Mouse (Mus musculus) forebrain, embryonic 14.5 days (tissue): ENCODE measurements around the gene Fbxw4. TPM values are rescaled to one million over a fixed set of nuclear protein-coding genes. Genes with fewer than 3 reads are reported as not detected.

Experiments used
- ATAC-seq: fragments of 200-750 bp; cut with Nextera tagmentation; 2 replicates; pipeline ENCODE4 v1.8.0; 2017; ENCODE audit warnings: mild to moderate bottlenecking, moderate library complexity
- DNase-seq: peaks from one replicate; pipeline ENCODE4 v3.0.0-alpha.2; 2015; ENCODE audit warnings: low spot score
- H3K27ac ChIP-seq: fragments of 300-500 bp; sonication (generic); 2 replicates; pipeline ENCODE4 v1.5.1; 2014; ENCODE audit warnings: low read depth, mild to moderate bottlenecking, control low read depth, low read length, moderate library complexity
- H3K27me3 ChIP-seq: fragments of 300-500 bp; sonication (generic); replicated peaks from 2 replicates; pipeline ENCODE4 v1.6.1; 2014; ENCODE audit warnings: low read length, control low read depth, mixed read lengths; ENCODE audit not compliant: control insufficient read depth, insufficient read depth
- H3K36me3 ChIP-seq: fragments of 300-500 bp; sonication (generic); 2 replicates; pipeline ENCODE4 v1.6.1; 2014; ENCODE audit warnings: low read length, control low read depth; ENCODE audit not compliant: control insufficient read depth, insufficient read depth
- H3K4me1 ChIP-seq: fragments of 300-500 bp; sonication (generic); 2 replicates; pipeline ENCODE4 v1.6.1; 2014; ENCODE audit warnings: antibody characterized with exemption, low read length, control low read depth; ENCODE audit not compliant: control insufficient read depth, insufficient read depth
- H3K4me2 ChIP-seq: fragments of 300-500 bp; sonication (generic); 2 replicates; pipeline ENCODE4 v1.6.1; 2014; ENCODE audit warnings: mild to moderate bottlenecking, control low read depth, low read length
- H3K4me3 ChIP-seq: fragments of 300-500 bp; sonication (generic); 2 replicates; pipeline ENCODE4 v1.5.1; 2014; ENCODE audit warnings: low read depth, low read length, control low read depth
- H3K9ac ChIP-seq: fragments of 300-500 bp; sonication (generic); 2 replicates; pipeline ENCODE4 v1.6.1; 2014; ENCODE audit warnings: mild to moderate bottlenecking, low read length, control low read depth, moderate library complexity
- H3K9me3 ChIP-seq: fragments of 300-500 bp; sonication (generic); replicated peaks from 2 replicates; pipeline ENCODE4 v1.6.1; 2016; ENCODE audit warnings: low read length, control low read depth, mixed read lengths; ENCODE audit not compliant: control insufficient read depth
- WGBS: fragments of 180-500 bp; shearing (Covaris S2); extraction: QIAGEN DNeasy Blood & Tissue Kit; methylation state at CpG from one replicate; pipeline ENCODE4 v1.1.7; 2014; 5-methylcytosine and 5-hydroxymethylcytosine counted together
- polyA plus RNA-seq: library from polyadenylated mRNA; unstranded; fragments of >200 nt; fragmentation: Nextera tagmentation; extraction: Ambion mirVana; gene quantifications from 2 replicates; pipeline ENCODE4 v1.2.1, GENCODE M21; 2014

Gene Fbxw4
- polyA plus RNA-seq, 1 experiment from 2014 or later, result 4.7 TPM

DNA sequence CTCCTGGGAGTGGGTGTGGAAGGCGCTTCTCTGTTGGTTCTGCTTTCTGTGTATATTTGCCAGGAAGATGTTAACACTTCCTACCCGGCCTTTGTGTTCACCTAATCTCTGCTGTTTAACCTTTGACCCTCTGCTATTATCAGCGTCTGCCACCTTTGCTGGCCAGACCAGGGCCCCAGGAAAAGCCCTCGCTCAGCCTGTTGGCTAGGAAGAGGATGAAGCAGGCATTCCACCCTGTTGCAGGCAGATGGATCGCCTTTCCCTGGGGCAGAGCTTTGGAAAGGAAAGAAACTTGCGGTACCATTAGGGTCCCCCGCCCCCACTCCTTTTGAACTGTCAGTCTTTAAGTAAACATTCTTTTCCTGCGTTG is 84.5 kb downstream of the Fbxw4 start:
- no peaks in the 10 kb centered on the region for H3K27me3 ChIP-seq
- ATAC-seq (no peak), DNase-seq (no peak)
- no peak overlapping the region for H3K4me2 ChIP-seq
- no peaks in the 10 kb centered on the region for H3K9me3 ChIP-seq
- H3K4me1 ChIP-seq, result no peaks in the 10 kb centered on the region
- H3K27ac ChIP-seq, result no peak overlapping the region
- 19% methylated on average over 8 of the region's 8 CpGs for WGBS
- no peak overlapping the region for H3K4me3 ChIP-seq
- no peak overlapping the region for H3K9ac ChIP-seq
- H3K36me3 ChIP-seq, result peaks cover 35% of the 10 kb centered on the region

DNA sequence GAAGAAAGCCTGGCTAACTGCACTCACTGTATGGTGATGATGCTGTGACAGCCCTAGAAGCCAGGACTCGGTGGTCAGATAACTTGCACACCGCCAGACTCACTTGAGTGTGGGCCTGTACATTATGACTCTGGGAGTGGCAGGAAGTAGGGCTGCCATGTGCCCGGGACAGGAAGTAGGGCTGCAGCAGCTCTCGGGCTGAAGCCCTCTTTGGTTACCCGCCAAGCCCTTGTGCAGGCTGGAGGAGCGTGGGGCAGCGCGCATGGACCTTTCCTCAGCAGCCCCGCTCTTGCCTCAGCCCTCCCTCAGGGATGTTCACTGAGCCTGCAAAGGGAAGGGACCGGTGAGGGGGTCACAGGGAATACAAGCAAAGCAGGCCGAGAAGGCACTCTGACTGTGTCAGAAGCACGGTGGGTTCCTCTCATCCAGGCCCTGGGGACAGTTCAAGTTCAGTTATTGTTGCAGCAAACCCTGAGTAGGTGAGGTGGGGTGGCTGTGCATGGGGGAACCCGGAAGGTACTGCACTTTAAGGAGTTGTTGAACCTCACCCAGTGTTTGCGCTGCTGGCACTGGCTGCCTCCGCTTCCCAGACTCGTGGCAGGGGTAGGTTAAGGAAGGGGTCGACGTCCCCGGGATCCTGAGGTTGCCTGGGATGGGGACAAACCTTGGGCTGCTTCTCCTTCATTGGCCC is 85.0 kb downstream of the Fbxw4 start:
- no peaks in the 10 kb centered on the region for H3K27me3 ChIP-seq
- H3K4me3 ChIP-seq, result no peak overlapping the region
- no peak for ATAC-seq
- DNase-seq, result no peak
- peaks cover 35% of the 10 kb centered on the region for H3K36me3 ChIP-seq
- no peak overlapping the region for H3K4me2 ChIP-seq
- H3K9ac ChIP-seq, result no peak overlapping the region
- no peaks in the 10 kb centered on the region for H3K9me3 ChIP-seq
- H3K27ac ChIP-seq, result no peak overlapping the region
- WGBS, result 58% methylated on average over 19 of the region's 19 CpGs
- H3K4me1 ChIP-seq, result no peaks in the 10 kb centered on the region

DNA sequence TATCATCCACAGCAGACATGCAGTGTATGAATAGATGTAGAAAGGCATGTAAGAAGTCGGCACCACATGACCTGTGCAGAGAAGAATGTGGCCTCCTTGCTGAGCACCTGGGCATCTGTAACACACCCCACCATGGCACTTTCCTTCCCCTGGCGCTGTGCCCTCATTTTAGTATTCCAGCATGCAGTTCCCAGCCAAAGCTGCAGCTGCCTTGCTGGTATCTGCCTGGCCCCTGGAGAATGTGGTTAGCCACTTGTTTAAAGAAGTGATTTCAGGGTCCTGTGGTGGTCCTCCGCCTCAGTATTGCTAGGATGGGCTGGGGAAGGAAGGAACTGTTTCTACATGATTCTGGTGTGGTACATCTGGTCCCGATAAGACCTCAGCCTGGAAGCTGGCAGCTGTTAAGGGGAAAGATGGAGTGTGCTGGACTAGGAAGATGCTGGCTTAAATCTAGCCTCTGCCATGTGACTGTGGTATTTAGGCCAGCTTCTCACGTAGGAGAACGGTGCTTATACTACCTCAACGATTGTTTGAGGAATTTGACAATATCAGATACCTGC is 85.7 kb downstream of the Fbxw4 start:
- Histone ChIP-seq H3K4me3 (no peak overlapping the region), H3K9me3 (no peaks in the 10 kb centered on the region), H3K4me2 (no peak overlapping the region), H3K27me3 (no peaks in the 10 kb centered on the region), H3K36me3 (peaks cover 35% of the 10 kb centered on the region), H3K27ac (no peak overlapping the region), H3K4me1 (no peaks in the 10 kb centered on the region), H3K9ac (no peak overlapping the region)
- DNase-seq (no peak), ATAC-seq (no peak; the same call in 1 of the 2 replicates)
- WGBS, result 82% methylated on average over 7 of the region's 7 CpGs

DNA sequence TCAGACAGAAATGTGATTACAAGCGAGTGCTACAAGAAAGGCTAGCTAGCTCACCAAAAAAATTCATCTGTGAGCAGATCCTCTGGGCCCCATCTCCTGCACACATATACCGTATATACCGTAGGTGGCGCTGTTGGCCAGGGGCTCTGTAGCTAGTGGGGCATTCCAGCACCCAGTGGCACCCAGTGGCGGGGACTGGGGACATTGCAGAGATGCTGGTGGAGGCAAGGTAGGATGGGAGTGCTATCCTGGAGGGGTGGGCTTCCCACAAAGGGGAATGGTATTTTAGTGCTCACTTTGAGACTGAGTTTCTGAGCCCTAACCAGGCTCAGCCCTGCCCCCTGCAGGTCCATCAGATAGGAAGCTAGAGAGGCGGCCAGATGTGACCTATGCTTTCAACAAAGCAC is 86.2 kb downstream of the Fbxw4 start:
- ATAC-seq, result peak; percentile 63

DNA sequence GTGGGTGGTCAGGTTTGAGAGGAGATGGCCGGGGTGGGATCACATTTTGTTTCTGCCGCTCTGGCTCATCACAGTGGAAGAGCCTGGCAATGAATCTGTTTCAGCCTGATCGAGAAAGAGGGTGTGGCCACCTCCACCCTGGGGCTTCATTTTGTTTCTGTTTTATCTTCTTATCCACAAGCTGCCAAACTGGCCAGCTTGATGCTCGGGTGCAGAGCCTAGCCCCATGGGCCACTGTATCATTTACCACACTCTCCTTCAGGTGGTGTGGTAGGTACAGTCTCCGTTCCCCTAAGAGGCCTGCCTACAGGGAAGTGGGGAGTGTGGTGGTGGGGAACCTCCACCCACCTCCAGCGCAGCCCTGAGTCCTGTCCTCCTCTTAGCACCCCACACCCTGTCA is 87.1 kb downstream of the Fbxw4 start:
- 80% methylated on average over 6 of the region's 6 CpGs for WGBS
- 0 out of 2 replicates have a peak, but pooled peaks cover 5% of the 10 kb centered on the region for H3K27me3 ChIP-seq

More for the DNA sequence above, 86.2 kb downstream of the Fbxw4 start:
- 21% methylated on average over 6 of the region's 6 CpGs for WGBS
- no peak overlapping the region for H3K27ac ChIP-seq
- H3K27me3 ChIP-seq, result 0 out of 2 replicates have a peak, but pooled peaks cover 5% of the 10 kb centered on the region
- H3K4me2 ChIP-seq, result no peak overlapping the region
- H3K4me1 ChIP-seq, result no peaks in the 10 kb centered on the region
- H3K4me3 ChIP-seq, result no peak overlapping the region
- DNase-seq, result peak; percentile 76
- peaks cover 37% of the 10 kb centered on the region for H3K36me3 ChIP-seq
- H3K9ac ChIP-seq, result no peak overlapping the region
- H3K9me3 ChIP-seq, result no peaks in the 10 kb centered on the region

DNA sequence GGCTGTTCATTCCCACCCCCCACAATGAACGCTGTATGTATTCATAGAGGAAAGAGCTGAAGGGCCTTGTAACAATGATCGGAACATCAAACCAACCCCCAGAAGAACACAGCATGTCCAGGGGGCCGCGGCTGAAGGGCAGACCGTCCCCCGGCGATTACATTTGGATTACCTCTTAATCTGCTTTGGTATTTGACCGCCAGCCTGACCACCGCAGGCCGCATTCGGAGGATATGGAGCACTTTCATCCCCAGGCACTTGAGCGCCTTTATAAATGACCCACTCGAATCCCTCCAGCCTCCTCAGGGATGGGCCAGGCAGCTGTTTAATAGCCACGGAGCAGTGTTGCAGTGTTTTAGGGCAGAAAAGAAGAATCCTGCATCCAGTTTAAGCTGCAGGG is 92.7 kb downstream of the Fbxw4 start:
- Histone ChIP-seq H3K27me3 (0 out of 2 replicates have a peak, but pooled peaks cover 5% of the 10 kb centered on the region), H3K9ac (peak overlapping the region; percentile 26), H3K4me1 (0 out of 2 replicates have a peak, but pooled peaks cover 7% of the 10 kb centered on the region), H3K4me3 (no peak overlapping the region), H3K4me2 (no peak overlapping the region), H3K9me3 (no peaks in the 10 kb centered on the region), H3K27ac (no peak overlapping the region), H3K36me3 (peaks cover 8% of the 10 kb centered on the region; the same call in 1 of the 2 replicates)
- WGBS, result 7% methylated on average over 14 of the region's 14 CpGs
- DNase-seq (no peak), ATAC-seq (no peak)

More for the DNA sequence above, 87.1 kb downstream of the Fbxw4 start:
- no peak for ATAC-seq
- H3K4me3 ChIP-seq, result no peak overlapping the region
- H3K4me1 ChIP-seq, result no peaks in the 10 kb centered on the region
- no peak overlapping the region for H3K4me2 ChIP-seq
- H3K27ac ChIP-seq, result no peak overlapping the region
- H3K36me3 ChIP-seq, result peaks cover 30% of the 10 kb centered on the region
- no peak for DNase-seq
- H3K9me3 ChIP-seq, result no peaks in the 10 kb centered on the region
- no peak overlapping the region for H3K9ac ChIP-seq

DNA sequence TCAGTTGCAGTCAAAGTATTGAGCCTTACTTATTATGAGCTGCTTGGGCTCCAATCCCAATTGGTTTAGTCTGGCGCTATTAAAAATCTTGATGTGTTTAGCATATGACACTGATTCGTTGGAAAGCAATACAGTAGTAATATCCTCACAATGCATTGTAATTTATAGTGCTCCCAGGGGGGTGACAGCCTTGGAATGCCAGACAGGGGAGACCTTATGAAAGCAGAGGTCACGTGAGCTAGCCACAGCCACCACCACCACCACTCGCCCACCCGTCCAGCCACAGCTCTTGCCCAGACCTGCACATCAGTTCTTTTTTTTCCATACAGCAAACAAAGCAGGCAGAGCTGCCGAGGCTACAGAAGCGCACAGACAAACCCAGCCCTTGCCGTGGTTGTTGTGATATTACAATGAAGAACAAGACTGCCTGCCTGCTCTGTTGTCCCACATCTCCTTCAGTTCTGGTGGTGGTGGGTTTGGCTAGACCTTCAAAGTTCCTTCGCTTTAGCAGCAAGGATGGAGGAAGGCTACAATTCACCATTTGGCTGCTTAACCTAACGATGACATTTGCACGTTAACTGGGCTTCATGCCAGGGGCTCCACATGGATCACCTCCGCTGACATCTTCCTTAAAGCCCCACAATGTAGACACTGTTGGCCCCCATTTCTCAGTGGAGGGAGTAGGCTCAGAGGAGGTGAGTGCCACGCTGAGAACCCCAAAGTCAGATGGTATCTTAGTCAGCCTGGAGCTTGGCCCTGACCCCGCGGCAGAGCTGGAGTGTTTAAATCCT is 94.0 kb downstream of the Fbxw4 start:
- DNase-seq, result no peak
- 48% methylated on average over 15 of the region's 15 CpGs for WGBS

DNA sequence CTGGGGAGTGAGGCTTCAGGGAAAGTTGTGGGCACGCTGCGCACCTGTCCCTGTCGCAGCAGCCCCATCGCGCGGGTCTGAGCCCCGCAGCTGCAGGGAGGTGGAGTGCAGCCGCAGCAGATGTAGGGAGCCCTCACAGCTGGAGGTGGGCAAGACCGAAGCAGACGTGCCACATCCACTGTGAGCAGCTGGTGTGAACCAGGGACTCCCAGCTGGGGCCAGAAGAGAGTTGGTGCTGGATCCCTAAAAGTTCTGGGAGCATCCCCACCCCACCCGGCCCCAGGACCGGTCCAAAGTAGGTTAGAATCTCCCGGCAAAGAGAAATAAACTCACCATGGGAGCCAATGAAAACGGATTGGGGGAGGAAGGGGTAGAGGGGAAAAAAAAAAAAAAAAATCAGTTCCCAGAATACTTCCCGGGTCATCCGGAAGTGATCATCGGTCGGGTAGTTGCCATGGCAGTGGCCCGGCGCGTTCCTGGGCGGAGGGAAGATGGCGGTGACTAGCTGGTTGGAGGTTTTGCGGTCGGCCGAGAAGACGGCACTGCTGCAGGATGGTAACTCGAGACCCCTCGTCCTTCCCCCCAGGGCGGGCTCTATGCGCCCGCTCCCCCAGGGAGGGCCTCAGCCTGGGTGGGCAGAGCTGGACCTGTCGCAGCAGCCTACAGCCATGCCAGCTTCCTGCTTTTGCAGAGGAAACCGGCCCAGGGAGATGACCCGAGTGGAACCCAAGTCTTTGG is 99.8 kb downstream of the Fbxw4 start, which contains the start of the genes Poll and Gm17018:
Poll (minus strand) TSS at position 379 of the 738 bp plus-strand sequence.
Gm17018 (plus strand) TSS at position 463 of the 738 bp plus-strand sequence.
- Histone ChIP-seq H3K4me1 (peaks cover 7% of the 10 kb centered on the region; the same call in 1 of the 2 replicates), H3K27ac (peak within 1 kb of the TSS; percentile 52; the same call in 1 of the 2 replicates), H3K9me3 (no peaks in the 10 kb centered on the region), H3K4me3 (peak within 1 kb of the TSS; percentile 58), H3K36me3 (0 out of 2 replicates have a peak, but pooled peaks cover 13% of the 10 kb centered on the region), H3K27me3 (no peaks in the 10 kb centered on the region), H3K4me2 (peak within 1 kb of the TSS; percentile 76), H3K9ac (peak within 1 kb of the TSS; percentile 66)
- DNase-seq (peak; percentile 90), ATAC-seq (peak; percentile 92)
- WGBS, result under 1% methylated on average over 35 of the region's 35 CpGs

More for the DNA sequence above, 94.0 kb downstream of the Fbxw4 start:
- Histone ChIP-seq H3K36me3 (peaks cover 3% of the 10 kb centered on the region; the same call in 1 of the 2 replicates), H3K9ac (peak overlapping the region; percentile 17; the same call in 1 of the 2 replicates), H3K4me2 (no peak overlapping the region), H3K27ac (no peak overlapping the region), H3K9me3 (no peaks in the 10 kb centered on the region), H3K4me3 (no peak overlapping the region), H3K27me3 (0 out of 2 replicates have a peak, but pooled peaks cover 5% of the 10 kb centered on the region), H3K4me1 (0 out of 2 replicates have a peak, but pooled peaks cover 7% of the 10 kb centered on the region)
- ATAC-seq, result no peak
